Mouse (Mus musculus) testis, adult 2 months (tissue): ENCODE results near the gene Naa80.

Source experiments
- CTCF ChIP-seq: fragments of 200-500 bp; IDR thresholded peaks from 2 replicates; pipeline ENCODE4 v1.5.1; 2012; ENCODE audit warnings: low read depth, mild to moderate bottlenecking, inconsistent platforms, low read length, moderate library complexity; ENCODE audit not compliant: control insufficient read depth, insufficient read depth, insufficient replicate concordance
- POLR2A ChIP-seq: fragments of 200-500 bp; IDR thresholded peaks from 2 replicates; pipeline ENCODE4 v1.6.1; 2012; ENCODE audit warnings: low read depth, mild to moderate bottlenecking, inconsistent platforms, low read length, moderate library complexity; ENCODE audit not compliant: control insufficient read depth

DNA sequence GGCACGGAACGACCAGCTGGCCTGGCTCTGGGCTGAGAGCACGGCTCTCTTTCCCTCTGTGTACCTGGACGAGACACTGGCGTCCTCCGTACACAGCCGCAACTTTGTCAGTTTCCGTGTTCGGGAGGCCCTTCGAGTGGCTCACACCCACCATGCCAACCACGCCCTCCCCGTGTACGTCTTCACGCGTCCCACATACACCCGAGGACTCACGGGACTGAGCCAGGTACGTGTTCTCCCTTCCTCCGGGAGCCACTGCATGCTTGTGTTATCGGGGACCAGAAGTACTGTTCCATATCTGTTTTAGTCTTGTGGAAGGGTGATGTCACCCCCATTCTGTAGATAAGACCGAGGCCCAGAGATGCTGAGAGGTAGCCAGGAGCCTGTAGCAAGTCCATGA lies 7.8 kb upstream of the Naa80 start:
- TF ChIP-seq POLR2A = no peak
- TF ChIP-seq CTCF = no peak
